Mouse (Mus musculus) heart, postnatal 36 days (tissue): ENCODE results near the gene Runx2. TPM values are rescaled to one million over a fixed set of nuclear protein-coding genes. Genes with fewer than 3 reads are reported as not detected.
A peak's percentile ranks its signal among the peaks of the same experiment; 100 is the strongest.

Experiments used
- DNase-seq, 2 experiments: peaks; one replicate each; pipeline ENCODE4 v3.0.0; 2021 to 2022
- intact Hi-C: fragments of 180-260 bp; cut with DNase I; formaldehyde crosslinking; loops from one replicate; pipeline ENCODE4 v1.15.1; 2025
- total RNA-seq, 2 experiments: library from RNA; stranded (reverse); gene quantifications; 2 replicates each; pipeline ENCODE4 v1.2.3; 2021

Gene Runx2
- total RNA-seq, 2 experiments from 2014 or later, result 0.30 to 0.50 TPM

DNA sequence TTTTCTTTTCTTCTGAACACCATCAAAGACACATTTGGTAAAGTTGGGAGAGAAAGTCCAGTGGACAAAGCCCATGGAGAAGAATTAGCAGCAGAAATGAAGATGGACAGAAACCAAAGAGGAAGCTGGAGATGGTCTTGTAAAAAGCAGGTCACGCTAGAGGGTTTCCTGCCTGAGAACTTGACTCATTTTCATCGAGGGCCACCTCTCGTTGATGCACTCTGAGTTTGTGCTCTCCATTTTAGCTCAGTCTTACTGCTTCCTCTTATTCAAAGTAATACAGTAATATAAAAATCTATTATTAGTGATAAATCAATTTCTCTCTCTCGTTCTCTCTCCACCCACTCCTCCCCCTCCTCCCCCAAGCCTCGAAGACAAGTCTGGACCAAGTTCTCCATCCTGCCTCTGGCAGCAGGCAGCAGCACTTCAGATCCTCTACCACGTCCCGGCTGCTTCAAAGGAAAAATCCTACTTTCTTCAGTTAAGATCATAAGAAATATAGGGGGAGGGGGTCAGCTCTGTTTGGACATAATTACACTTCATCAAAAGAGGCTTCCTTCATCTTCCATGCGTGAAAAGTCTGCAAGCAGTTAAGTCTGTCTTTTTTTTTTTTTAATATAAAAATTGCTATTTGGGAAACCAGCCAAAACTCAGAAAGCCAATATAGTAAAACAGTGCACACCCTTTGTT lies 92.3 kb downstream of the Runx2 start:
- intact Hi-C loops, result no loop called here

DNA sequence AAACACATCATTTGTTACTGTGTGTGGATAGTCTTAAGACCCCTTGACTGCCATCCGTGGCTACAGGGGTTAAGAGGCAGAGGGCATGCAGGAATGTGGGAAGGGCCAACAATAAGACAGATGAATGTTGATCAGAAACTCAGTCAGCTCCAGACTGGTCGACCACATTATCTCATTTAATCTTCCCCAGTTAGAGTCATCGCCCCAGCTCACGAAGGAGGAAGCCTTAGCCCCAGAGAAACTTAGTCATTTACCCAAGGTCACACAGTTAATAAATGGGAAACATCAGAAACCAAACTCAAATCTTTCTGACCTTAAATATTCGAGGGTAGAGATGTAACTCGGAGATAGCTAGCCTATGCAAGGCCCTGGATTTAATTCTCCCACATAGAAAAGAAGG lies 96.0 kb downstream of the Runx2 start:
- DNase-seq, result no peak
- intact Hi-C loops, result no loop called here

More for the DNA sequence above, 92.3 kb downstream of the Runx2 start:
- DNase-seq, result no peak

DNA sequence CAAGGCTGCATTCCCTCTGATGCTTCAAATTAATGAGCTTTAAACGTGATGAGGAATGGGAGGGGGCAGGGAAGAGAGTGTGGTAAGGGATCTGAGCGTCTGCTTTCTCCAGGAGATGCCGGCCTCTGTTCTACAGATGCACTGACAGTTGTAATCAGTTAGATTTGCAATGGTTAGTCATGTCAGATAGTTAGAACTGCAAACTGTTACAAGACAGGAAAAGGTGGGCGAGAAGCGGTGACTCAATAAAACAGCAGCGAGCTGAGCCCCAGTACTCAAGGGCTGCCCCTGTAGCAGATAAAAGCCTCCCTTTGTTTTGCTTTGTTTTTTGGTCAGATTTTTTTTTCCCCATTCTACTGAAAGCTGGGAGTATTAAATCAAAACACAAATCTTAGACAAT lies 96.6 kb downstream of the Runx2 start:
- intact Hi-C loops, result no loop called here
- DNase-seq, result no peak

DNA sequence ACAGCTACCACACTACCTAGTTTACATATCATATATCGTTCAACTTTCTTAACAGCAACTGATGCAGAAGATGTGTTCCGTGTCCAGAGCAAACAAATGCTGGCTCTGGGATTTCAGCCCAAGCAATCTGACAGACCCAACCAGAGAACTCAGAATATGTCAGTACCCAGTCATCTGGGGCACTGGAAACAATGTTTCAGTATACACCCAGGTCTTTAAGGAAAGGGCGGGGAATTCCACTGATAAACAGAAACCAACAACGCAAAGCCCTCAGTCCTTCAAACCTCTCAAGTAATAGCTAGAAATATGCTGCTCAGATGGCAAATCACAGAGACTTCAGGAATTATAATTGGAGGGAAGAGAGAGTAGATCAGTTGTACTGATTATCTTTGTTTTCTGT lies 100.5 kb downstream of the Runx2 start:
- DNase-seq, result no peak
- intact Hi-C loops, result no loop called here

DNA sequence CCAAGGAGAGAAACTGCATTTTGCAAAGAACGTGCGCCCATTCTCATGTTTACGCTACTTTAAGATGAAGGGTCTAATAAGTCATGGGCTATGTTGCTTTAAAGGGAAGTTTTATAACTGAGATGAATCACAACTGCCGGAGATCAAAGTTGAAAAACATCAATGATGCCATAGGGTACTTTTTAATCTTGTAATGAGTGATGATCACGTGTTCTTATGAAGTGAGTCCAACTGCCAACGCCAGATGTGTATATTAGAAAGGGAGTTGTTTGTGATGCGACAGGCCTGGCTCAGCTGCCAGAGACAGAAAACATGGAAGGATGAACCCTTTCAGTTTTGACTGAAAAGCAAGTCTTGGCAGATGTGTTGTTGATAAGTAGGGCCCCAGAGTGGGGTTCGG lies 101.2 kb downstream of the Runx2 start:
- DNase-seq, result no peak
- intact Hi-C loops, result no loop called here

DNA sequence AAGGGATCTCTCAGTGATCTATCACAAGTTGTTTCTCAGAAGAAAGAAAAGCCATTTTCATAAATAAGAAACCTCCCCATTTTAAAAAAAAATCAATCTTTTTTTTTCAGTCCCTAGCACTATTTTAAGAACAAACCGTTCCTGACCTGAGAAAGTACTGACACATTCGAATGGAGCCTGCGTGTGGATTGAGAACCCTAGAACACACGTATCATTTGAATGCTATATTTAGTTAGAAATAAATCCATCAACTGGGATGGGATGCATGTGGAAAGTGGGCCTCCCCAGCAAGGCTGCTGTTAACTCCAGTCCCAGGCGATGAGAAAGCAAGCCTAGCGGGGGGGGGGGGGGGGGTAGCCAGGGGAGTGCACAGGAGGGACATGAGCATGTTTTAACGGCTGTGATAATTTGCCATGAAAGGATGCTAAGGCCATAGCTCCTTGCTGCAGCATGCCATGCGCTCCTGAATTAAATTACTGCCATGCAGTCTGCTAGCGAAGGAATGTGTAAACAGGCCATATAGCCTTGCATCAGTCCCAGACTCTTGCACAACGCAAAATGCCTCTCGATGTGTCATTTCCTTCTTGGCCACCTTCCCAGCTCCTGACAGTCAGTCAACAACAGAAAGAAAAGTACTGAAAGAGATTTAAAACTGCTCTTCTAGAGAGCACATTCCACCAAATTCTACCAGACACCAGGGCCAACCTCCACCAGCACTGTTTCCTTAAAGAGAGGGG lies 104.9 kb downstream of the Runx2 start:
- DNase-seq, result peak; percentile 63 to 72
- intact Hi-C loops, result no loop called here

DNA sequence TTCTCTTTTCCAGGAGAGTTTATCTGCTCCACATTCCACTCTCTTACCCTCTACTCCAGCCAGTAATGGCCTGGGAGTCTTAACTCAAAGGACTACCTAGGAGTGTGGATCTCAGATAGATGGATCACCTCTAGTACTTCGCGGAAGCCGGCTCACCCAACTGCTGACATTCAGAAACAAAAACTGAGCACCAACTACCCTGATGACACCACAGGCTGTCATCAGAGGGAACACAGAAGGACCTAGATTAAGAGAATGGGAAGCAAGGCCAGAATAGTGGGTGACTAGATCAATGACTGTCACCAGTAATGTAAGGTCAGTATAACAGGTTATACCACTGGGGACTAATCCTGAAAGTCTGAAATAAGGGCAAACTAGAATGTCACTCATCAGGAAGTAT lies 106.6 kb downstream of the Runx2 start:
- DNase-seq, result no peak
- intact Hi-C loops, result no loop called here

DNA sequence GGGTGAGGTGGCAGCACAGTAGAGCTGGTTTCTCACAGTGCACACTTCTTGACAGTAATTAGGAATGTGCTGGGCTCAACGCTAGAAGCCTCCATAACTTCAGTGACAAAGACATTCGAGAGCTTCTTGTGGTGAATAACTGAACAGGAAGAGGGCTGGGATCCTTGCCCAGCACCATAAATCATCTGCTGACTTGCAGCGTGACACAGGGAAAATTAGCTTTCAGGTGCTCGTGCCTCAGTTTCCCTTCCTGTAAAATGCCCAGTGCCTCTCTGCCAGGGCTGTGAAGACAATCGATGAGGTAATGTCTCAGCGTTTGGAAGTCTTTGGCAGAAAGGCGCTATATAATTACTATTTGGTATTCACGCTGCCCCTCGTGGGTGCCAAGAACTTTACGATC lies 108.1 kb downstream of the Runx2 start:
- DNase-seq, result no peak
- intact Hi-C loops, result no loop called here

DNA sequence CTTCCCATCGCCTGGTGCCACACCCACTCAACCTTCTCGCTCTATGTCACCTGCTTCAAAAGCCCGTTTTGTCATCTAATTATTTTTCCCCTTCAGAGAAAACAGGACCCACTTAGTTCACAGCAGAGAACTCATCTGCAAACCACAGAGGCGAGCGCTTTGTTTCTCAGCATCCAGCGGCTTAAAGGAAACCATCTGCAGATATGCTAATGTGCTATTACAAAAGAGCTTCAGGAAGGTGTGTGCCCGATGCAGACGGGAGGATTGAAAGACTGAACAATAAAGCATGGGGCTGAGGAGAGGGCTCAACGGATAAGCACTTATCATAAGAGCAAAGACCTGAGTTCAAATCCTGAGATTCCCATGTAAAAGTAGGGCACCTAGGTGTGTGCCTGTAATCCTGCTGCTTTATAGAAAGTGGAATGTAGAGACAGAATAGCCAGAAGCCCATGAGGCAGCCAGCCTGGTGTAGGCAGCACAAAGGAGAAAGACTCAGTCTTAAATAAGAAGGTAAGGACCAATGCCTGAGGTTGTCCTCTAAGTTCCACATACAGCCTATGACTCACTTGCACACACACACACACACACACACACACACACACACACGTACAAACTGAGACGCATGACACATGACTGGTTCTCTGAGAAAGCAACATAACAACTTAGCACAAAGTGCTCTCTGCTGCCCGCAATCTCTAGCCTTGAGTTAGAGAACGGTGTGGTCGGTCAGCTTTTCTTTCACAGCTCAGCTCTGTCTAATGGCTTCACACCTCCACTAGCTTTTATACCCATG lies 111.9 kb downstream of the Runx2 start:
- no peak for DNase-seq
- intact Hi-C loops, result no loop called here

DNA sequence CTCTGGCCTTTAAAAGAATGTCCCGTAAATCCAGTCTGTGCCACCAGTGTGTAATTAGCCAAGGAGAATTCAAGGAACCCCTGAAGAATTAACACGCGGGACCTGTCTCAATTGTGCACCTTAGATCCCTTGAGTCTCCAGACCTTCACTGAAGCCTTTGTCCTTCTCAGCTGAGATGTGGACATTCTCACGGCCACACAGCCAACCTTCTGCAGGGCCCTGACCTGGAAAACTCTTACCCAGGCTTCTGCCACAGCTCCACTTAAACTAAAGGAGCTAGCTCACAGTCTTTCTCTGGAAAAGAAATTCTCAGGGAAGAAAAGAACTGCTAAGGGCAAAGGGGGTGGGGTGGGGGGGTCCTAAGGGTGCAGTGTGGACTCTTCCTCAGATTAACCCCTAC lies 113.1 kb downstream of the Runx2 start:
- intact Hi-C loops, result no loop called here

DNA sequence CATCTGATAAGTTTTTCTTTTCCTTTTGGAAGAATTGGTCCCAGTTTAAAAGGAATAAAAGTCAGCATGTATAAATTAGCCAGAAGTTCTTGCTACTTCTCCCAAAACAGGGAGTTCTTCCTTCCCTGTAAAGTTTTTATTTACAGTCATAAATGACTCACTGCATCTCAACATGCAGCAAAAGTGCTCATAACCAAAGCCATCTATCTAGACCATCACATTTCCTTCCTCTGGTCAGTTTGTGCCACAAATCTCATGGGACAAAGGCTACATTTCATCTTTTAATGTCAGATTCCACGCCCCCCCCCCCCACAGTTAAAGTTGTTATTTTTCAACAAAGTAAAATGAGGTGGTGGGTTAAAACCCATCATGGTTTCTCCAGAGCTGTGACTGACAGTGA lies 114.3 kb downstream of the Runx2 start:
- no peak for DNase-seq
- intact Hi-C loops, result no loop called here

More for the DNA sequence above, 113.1 kb downstream of the Runx2 start:
- no peak for DNase-seq

DNA sequence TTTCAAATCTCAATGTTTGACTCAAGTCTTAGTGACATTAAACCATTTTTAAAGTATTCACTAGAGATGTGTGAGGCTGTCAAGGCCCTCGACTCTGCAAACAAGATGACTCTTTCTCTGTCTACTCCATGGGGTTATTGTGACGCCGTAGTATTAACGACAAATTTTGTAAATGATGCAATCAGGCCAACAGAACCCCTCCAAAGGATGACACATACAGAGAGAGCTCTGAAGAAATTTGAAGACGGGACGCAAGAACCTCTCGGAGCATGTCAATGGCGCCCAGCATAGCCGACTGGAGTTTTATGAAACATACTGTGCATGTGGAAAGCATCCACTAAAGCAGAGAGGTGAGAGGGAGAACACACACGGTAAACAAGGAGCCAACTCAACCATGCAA lies 117.5 kb downstream of the Runx2 start:
- no peak for DNase-seq

DNA sequence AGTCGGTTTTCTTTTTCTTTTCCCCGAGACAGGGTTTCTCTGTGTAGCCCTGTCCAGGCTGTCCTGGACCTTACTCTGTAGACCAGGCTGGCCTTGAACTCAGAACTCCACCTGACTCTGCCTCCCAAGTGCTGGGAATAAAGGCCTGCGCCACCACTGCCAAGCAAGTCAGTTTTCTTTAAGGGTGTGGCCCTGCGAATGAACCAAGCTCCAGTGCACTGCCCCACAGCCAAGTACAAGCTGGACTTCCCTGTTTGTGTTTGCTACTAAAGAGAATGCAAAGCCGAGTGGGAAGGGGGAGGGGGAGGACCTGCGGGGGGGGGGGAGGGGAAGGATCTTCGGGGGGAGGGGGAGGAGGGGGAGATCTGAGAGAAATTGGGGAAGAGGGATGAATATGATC lies 121.0 kb downstream of the Runx2 start:
- no peak for DNase-seq
- intact Hi-C loops, result no loop called here

More for the DNA sequence above, 117.5 kb downstream of the Runx2 start:
- intact Hi-C loops, result no loop called here

DNA sequence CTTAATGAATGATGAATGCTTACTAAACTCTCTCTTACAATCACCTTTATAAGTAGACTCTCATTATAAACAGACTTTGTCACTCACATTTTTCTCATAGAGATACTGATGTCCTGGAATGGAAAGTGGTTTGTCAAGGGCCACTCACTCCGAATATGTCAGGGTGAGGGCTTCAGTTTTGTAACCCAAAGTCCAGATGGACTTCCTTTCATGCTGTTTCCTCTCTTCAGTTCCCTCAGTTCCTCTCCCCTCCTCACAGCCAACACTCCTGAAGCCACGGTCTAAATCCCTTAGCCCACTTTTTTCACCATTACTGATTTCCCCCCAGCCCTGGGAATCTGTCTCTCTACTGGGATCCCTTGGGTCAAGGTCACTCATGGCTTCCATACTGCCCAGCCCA lies 123.1 kb downstream of the Runx2 start:
- no peak for DNase-seq
- intact Hi-C loops, result no loop called here

DNA sequence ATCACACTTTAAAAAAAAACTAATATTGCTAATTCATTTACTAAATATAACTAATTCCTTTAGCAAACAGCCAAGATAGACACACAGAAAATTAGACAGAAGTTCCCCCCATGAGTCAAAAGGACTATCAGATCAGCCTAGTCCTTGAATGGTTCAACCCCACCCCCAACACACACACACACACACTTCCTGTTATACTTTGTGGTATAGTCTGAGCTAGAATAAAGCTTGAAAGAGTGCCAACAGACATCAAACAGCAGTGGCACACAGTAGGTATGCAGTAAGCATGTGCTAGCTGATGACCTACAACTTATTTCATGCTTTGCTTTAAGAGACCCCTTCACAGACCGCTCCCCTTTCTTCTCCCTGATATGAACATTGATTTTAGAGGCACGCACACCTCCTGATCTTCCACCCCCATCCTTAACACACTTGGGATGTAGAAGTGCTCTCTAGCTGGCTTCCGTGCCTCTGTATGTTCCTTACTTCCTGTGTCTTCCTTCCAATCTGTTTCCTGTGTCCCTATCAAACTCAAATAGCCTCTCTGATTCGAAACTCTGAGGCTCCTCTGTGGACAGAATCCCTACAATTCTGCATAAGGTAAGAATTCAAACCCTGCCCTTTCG lies 124.1 kb downstream of the Runx2 start:
- DNase-seq, result no peak
- intact Hi-C loops, result no loop called here

DNA sequence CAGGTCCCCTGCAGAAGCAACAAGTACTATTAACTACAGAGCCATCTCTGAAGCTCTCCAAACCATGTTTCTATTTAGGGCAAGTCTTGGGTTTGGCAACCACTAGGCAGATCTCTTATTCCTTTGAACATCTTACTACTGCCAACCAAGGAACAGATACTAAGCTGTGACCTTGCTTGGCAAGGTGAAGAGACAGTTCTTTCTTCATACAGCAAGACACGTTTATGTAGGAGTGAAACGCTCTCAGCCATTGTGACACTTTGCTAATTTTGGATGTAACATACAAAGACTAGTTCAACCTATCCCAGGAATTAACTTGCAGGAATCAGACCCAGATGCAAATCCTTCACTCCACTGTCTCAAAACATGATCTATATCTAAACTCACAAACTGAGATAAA lies 126.3 kb downstream of the Runx2 start:
- intact Hi-C loops, result no loop called here
- DNase-seq, result no peak

DNA sequence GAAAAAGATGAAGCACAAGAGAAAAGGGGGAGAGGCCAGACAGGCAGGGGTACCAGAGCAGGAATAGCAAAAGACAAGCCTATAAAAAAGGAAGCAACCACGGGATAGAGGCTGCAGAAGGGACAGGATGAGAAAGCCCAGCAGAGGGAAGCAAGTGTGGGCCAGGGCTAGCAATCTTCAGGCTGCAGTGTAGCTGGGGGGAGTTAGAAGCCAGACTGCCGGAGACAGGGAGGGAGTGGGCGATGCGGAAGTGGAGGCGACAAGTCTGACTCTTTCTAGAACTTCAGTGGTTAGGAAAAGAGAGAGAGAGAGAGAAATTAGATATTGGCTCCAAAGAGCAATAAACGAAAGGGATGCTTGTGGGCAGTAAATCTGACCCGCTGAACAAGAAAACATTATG lies 129.1 kb downstream of the Runx2 start:
- DNase-seq, result no peak
- intact Hi-C loops, result no loop called here

DNA sequence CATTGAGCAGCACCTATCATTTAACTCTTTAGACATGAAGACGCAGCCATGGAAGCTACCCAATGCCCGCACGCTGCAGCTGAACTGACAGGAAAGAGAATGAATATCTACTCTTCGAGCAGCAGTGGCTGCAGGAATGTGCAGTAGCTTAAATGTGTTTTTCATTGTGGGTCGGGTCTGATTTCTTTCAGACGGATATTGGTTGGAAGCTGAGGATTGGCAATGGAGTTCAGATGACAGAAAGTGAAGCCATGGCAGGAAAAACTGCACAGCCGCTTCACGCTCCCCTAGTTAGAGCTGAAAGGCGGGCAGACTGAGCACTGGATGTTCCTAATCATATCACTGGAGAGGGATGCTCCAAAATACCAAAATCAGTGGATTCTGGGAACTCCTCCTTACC lies 131.6 kb downstream of the Runx2 start:
- intact Hi-C loops, result no loop called here
- no peak for DNase-seq

DNA sequence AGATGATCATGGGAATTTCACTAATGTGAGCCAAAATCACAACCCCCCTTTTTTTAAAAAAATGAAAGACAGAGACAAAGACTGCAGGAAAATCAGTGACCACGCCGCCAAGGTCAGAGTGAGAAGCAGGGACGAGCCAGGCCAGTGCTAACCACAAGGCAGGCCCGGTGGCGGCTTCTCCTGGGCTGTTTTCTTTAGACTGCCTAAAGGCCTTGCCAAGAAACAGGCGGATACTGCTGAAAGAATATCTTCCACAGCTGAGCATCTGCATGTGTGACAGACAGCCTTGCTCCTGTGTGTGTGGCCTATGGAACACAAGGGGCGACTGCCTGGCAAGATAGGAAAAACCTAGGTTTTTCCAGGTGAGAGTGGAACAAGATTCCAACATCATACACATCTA lies 136.8 kb downstream of the Runx2 start:
- intact Hi-C loops, result no loop called here
- peak; percentile 11 to 21 for DNase-seq

DNA sequence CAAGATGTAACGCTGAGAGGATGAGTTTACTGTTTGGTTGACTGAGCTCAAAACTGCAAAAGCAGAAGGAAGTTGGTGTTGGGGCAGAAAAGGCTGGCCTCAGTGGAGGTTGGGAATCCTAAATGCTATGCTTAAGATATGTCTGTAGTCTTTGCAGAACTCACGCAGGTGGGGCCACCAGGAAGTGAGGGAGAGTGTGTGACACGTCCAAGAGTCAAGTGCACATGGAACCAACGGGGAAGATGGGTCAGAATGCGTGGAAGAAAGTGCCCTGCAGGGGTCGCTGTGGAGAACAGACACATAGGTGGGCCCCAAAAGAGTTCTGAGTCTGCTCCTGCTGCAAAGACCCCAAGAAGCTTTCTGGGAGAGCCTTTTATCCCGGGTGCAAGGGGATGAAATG lies 141.8 kb downstream of the Runx2 start:
- DNase-seq, result no peak
- intact Hi-C loops, result no loop called here
